Mouse (Mus musculus) lung, adult 18-20 months (tissue): ENCODE results near the gene Tmco4.

Experiments used
- DNase-seq, 2 experiments: peaks; one replicate each; pipeline ENCODE4 v3.0.0; 2022; ENCODE audit warnings: mixed read lengths in 2 of 2

The Tmco4 gene

GRCm38 (mm10) chr4:138972827-138973718, at the start of gene Tmco4:
TSS of gene Tmco4 (plus strand) at chr4:138972888.
- peak; percentile 80 to 82 for DNase-seq

DNA sequence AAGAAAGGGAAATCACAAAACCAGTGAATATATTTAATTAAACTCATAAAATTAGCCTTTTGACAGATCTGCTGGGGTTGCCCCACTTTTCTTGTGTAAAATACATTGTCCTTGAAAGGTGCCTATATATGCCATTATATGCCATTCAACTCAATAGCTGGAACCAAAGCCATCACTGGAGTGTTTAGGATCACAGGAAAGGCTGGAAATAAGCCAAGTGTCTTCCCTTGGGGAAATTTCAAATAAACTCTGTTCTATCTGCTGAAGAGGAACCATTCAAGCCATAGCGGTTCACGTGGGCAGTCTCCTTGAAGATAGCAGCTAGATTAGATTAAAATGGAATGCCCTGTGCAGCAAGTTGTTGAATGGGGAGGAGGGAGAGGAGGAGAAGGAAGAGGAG, 47.1 kb upstream of the Tmco4 start:
- DNase-seq, result no peak

DNA sequence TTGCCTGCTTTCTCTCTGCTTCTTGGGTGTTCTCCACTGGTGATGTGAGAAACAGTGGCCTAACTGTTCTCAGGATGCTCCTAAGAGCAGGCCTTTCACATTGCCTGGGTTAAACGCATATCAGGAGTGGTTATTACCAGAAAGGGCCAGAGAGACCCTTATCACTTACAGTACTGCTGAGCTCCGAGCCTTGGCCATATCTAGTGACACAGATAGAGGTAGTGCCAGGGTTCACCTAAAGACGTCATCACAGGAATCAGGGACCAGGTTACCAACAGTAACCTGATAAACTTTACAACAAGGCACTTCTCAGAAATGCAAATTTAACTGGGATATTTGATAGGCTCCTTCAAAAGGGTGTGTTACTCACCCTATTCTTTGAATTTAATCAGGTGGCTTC, 38.8 kb upstream of the Tmco4 start:
- DNase-seq, result no peak

DNA sequence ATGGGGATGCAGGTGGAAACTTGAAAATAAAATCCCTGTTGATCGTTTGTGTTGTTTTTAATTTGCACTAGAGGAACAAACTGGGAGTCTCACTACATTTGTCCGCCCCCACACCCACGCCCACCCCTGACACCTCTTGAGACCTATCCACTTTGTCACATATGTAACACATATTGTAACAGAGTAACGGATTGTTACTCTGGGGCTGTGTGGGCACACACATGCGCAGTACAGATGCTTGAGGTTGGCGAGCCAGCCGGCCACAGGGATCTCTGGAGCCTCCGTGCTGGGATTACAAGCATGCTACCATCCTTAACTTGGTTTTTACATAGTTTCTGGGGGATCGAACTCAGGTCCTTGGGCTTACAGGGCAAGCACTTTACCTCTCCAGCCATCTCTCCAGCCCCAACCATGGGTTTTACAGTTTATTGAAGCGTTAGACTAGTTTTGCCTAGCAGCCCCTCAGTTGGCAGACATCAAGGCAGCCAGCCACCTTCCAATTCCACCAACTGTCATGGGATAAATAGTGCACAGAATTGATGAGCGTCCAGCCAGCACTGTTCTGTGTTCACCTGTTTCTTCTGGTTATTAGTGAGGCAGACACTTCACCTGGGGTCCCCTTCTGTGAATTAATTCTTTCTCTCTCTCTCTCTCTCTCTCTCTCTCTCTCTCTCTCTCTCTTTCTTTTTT, 38.1 kb upstream of the Tmco4 start:
- DNase-seq, result no peak

GRCm38 (mm10) chr4:138938495-138939269, 34.0 kb upstream of the Tmco4 start:
- DNase-seq, result peak; percentile 39 to 74

DNA sequence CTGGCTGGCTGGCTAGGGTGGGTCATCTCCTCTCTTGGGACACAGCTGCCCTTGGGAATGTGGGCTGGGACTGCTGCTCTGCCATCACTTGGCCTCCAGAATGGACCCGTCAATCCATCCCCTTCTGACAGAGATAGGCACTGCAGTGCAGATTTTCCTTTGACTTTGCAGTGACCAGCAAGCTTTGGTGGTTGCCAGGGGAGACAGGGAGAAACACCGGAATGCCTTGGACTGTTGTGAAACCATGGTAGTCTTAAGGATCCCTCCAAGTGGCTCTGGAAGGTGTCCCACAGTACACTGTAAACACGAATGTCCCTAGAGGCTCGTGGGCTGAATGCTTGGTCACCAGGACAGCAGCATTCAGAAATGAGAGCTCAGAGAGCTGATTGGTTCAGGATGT, 33.2 kb upstream of the Tmco4 start:
- peak; percentile 88 to 93 for DNase-seq

DNA sequence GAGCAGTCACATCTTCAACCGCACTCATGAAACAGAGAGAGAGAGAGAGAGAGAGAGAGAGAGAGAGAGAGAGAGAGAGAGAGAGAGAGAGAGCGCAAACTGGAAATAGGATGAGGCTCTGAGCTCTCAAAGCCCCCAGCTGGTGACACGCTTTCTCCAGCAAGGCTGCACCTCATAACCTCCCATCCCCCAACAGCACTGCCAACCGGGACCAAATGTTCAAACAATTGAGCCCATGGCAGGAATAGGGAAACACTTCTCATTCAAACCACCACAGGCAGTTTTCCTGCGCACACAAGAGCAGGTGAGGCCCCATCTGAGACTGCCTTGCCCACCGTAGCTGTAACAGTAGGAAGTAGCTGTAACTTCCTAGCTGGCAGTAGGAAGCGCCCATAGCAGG, 31.3 kb upstream of the Tmco4 start:
- DNase-seq, result peak in 1 of 2 experiments; percentile 61

DNA sequence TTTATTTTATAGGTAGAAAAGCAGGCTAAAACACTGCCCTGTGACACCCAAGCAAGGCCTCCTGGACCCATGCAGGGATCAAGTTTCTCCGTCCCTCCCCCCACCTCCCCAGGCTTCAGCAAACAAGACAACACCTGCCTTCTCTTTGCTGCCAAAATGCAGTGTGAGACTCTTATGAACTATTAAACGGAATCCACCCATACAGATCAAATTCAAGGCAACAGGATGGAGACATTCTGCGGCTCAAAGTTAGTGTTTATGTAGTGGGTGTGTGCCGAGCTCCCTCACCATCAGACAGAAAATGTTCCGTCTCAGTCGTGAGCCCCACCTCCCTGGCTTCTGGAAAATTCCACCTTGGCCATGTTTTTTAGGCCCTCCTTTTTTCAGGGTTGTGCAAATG, 30.7 kb upstream of the Tmco4 start:
- DNase-seq, result peak; percentile 58 to 76

- DNase-seq, result peak; percentile 89 to 92
Measured at GRCm38 (mm10) chr4:138943730-138944129, 29.0 kb upstream of the Tmco4 start.

GRCm38 (mm10) chr4:138948257-138948656, 24.4 kb upstream of the Tmco4 start:
- DNase-seq, result no peak

- no peak for DNase-seq
Measured at GRCm38 (mm10) chr4:138958612-138959011, 14.1 kb upstream of the Tmco4 start.

- no peak for DNase-seq
Measured at GRCm38 (mm10) chr4:138959120-138959519, 13.6 kb upstream of the Tmco4 start.

- no peak for DNase-seq
Measured at GRCm38 (mm10) chr4:138959926-138960325, 12.8 kb upstream of the Tmco4 start.

- no peak for DNase-seq
Measured at GRCm38 (mm10) chr4:138962719-138963118, 10.0 kb upstream of the Tmco4 start.

- DNase-seq, result no peak
Measured at GRCm38 (mm10) chr4:138965871-138966270, 6.8 kb upstream of the Tmco4 start.

DNA sequence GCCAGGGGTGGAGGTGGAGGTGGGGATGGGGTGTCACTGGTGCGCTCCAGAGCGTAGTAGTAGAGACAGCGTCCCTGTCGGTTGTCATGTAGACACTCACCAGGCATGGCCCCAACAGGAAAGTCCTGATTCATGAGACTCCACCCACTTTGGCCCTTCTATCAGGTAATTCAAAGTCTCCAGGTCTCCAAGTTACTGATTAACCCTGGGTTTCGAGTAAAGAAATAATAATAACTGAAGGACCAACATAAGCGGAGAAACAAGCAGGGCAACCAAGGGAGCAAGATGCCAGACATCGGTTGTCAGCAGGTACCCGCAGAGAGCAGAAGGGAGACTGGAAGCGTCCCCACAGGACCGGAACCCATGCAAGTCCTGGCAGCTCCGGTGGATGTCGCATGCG, 5.8 kb upstream of the Tmco4 start, which contains the start of gene Rnf186:
TSS of gene Rnf186 (plus strand) at position 247 of the 400 bp plus-strand sequence.
- DNase-seq, result peak; percentile 74 to 86

DNA sequence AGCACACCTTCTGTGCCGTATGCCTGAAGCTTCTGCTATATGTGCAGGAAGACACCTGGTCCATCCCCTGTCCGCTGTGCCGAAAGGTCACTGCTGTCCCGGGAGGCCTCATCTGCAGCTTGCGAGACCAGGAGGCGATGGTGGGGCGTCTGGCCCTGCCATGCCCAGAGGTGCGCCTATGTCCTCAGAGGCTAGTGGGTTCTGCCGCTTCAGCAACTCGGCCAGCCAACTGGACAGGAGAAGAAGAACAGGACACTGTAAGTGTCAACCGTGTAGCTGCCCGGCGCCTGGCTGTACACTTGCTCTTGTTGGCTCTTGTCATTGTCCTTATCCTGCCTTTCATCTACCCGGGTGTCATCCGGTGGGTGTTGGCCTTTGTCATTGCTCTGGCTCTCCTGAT, 5.2 kb upstream of the Tmco4 start:
- no peak for DNase-seq

DNA sequence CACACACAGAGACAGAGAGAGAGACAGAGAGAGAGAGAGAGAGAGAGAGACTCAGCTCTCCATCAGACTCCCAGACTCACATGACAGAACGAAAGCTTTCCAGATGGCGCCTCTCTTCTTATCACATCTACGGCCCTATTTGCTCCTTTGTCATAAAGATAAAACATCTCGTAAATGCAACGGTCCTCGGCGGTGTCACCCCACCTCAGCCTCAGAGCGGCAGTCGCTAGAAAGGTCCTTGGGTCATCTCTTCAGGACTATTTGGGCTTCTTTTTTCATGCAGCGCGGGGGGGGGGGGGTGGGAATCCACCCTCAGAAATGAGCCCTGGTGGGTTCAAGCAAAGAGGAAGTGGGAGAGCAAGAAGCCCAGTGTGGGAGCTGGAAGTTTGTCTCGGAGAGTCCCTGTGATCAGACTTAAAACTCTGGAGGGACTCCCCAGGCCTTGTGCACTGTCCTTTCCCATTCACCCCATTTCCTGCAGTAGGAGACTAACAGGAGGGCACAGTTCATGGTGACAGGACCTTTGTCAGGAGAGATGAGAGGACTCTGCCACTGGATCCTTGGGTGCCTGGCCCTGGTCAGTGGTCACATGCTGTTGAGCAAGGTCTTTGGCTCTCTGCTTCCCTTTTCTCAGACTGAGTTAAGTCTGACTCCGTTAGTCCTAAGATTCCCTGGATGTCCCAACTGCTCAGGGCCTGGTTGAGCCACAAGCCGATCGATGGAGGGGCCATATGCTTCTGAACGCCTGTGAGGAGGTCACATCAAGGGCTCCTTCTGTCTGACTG, 3.7 kb upstream of the Tmco4 start:
- peak; percentile 40 to 50 for DNase-seq

DNA sequence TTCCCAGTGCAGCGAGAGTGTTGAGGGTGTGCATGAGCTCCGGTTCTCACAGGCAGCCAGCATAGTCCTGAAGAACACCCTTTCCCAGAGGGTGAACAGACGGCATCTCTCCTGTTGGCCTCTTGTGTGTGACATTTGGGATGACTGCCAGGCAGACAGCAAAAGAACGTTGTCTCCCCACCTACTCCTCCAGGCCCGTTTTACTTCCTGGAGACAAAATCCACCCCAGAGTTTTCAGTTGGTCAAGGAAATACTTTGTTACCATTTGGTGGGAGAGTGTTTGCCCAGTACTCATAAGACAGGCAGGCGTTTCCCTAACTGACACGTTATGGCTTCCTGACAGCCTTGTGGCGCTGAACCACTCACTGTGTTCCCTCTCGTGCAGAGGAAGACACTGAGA, 3.0 kb upstream of the Tmco4 start:
- peak; percentile 57 to 80 for DNase-seq

GRCm38 (mm10) chr4:138971371-138971770, 1.3 kb upstream of the Tmco4 start:
- no peak for DNase-seq

DNA sequence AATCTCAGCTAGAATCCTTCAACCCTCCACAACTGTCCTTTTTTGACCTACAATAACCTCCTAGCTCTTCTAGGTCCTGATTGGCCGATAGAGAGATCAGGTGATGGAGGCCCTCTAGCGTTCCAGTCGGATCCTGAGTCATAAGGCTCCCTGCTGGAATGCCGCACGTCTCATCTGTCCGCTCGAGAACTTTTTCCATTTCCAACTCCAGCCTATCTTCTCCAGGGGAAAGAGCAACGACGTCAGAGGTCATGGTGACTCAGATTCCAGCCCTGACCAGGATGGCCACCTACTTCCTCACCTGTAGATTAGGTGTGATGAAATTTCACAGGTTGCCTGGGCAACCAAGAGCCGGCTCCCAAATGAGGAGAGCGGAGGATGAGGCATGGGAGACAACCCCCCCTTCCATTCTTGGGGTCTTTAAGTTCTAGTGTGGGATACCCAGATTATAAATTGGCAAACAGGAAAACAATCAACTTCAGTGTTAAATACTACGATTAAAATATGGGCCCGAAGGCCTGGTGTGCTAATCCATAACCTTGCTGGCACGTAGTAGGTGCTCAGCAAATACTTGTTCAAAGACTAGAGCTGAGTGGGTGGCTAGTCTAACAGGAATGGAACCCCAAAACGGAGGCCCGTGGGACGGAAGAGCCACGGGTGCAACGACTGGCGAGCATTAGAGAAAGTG, 405 bp upstream of the Tmco4 start:
- DNase-seq, result peak; percentile 79 to 88

DNA sequence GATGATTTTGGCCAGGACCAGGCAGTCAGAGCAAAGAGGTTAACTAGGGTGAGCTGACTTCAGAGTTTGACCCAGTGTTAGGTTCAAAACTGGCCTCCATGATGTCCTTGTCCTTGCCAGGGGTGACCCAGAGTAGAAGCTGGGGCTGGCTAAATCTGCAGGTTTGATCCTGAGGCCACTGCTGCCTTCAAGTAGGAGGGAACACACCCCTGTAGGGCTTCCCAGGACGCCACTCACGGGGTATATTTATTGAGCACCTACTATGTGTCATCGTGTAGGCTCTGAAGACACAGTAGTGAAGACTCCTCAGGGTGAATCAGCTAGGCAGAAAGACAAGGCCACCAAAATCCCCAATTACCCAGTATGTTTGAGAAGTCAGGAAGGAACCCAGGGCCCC, 1.0 kb downstream of the Tmco4 start:
- DNase-seq, result peak in 1 of 2 experiments; percentile 21
